Mouse (Mus musculus) left cerebral cortex, adult 18-20 months (tissue): ENCODE measurements around the gene Ctf2. TPM values are rescaled to one million over a fixed set of nuclear protein-coding genes. Genes with fewer than 3 reads are reported as not detected.

Experiments
- DNase-seq, 2 experiments: peaks; one replicate each; pipeline ENCODE4 v3.0.0; 2021 to 2022; ENCODE audit warnings: low spot score in 2 of 2, mixed read lengths in 1 of 2
- microRNA-seq, 2 experiments: library from miRNA; unstranded; fragments of <30 nt; microRNA quantifications; one replicate each; pipeline ENCODE4 v1.2.0; 2021
- total RNA-seq, 2 experiments: library from RNA; stranded (reverse); gene quantifications; 2 replicates each; pipeline ENCODE4 v1.2.3; 2021

Gene Ctf2
- total RNA-seq, 2 experiments from 2014 or later, result not detected

DNA sequence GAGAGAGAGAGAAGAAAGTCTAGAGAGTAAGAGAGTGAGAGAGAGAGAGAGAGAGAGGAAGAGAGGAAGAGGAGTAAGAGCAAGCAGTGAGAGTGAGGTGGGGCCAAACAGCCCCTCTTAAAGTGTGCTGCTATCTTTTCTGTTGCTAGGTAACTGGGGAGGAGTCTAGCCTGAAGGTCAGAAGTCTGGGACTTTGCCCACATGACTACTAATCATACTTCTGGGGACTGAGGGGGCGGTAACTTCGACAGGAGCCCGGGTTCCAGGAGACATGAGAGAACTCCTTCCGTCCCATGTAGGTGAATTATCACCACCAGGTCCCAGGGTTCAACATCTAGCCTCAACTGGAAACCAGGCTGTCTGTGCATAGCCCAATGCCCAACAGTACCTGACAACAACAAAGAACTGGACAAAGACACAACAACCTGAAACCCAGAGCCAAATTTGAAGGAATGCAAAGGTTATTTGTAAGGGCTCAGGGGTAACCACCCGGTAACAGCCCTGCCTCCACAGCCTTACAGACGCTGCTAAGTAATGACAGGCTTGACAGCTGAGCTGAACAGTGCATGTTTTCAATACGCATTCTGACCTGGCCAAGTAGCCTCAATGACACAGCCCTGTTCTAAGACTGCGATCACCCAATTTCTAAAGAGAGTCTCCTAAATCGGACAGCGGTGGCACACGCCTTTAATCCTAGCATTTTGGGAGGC, 45.1 kb downstream of the Ctf2 start:
- no peak for DNase-seq

GRCm38 (mm10) chr7:127685304-127686018, 46.5 kb downstream of the Ctf2 start:
- DNase-seq, result no peak

GRCm38 (mm10) chr7:127681888-127682553, 49.9 kb downstream of the Ctf2 start:
- no peak for DNase-seq

DNA sequence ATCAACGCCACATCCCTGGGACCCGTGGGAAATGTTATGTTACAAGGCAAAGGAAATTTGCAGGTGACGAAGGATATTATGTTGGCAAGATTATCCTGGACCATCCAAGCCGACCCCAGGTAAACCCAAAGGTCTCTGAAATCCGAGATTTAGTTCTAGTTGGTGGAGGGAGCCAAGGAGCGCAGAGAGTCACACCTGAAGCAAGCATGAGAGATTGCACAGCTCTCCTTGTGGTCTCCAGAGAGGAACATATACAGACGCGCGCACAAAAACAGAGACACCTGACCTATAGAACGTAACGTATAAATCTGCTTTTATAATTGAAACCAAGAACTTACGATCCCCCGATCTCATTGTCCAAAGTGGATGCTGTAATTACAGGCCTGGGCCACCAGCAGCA, 51.4 kb downstream of the Ctf2 start:
- DNase-seq, result no peak

DNA sequence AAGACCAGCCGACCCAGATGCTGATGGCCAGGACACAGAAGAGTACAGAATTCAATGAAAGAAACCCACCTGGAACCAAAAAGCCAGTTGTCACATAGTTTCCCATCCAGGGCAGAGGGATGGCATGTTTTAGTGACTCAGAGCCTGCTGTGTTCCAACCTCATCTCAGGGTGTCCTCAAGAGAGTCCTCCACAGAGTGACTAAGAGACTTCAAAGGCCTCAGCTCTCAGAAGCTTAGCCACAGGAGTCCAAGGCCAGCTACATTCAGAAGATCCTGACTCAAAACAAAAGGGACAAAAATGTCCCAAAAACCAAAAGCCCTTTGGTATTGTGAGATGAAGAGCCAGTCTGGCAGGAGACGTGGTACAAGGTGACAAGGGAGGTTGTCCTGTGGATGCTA, 53.2 kb downstream of the Ctf2 start:
- no peak for DNase-seq

DNA sequence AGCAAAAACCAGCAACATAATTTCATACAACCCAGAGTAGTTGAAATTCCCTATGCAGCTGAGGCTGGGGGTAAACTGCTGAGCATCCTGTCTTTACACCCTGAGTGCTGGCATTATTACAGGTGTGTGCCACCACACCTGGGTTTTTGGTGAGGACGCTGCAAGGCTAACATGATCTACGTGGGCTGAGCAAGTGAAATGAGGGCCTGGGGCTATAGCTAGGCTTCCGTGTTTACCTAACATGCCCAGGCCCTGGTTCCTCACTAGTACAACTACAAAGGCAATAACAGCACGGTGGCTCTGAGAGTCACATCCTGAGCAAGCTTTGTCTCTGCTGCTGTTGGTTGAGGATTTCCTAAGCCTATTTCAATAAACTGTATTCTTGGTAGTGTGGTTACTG, 54.4 kb downstream of the Ctf2 start:
- no peak for DNase-seq

DNA sequence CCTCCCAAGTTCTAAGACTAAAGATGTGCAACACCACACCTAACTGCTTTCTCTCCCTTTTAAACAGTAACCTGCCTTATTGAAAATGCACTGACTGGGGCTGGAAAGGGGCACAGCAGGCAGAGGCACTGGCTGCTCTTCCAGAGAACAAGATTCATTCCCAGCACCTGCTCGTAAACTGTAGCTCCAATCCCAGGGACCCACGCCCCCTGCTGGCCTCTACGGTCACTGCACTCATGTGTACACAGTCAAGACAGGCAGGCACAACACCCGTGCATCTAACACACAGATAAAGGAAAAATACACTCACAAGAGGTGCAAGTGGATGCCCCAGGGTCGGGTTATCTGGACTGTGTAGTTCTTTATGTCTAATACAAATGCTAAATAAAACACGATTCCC, 54.9 kb downstream of the Ctf2 start:
- peak in 1 of 2 experiments; percentile 44 for DNase-seq

GRCm38 (mm10) chr7:127675391-127675811, 56.6 kb downstream of the Ctf2 start:
- peak in 1 of 2 experiments; percentile 43 for DNase-seq

DNA sequence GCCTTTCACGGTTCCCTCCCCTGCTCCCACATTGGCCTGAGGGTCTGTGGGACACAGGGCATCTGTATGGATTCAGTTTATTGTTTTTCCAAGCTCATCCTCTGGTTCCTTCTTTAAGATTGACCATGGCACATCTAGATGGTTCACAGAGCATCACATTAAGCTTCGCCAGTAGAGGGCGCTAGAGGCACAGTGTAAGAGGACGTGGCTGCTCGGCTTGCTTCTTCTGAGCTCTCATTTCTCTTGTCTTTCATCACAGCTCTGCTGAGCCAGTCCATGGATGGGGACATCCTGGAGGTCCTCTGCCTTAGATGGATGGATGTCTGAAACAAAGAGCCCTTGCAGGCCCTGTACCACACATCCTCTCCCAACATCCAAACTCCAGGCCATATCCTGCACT, 57.0 kb downstream of the Ctf2 start:
- DNase-seq, result peak; percentile 86 to 92

- DNase-seq, result no peak
Measured at GRCm38 (mm10) chr7:127672776-127673175, 59.2 kb downstream of the Ctf2 start.

GRCm38 (mm10) chr7:127671880-127672774, 59.8 kb downstream of the Ctf2 start:
- no peak for DNase-seq

Small RNA genes lying within 50 kb of the gene (microRNA-seq; reads per million reads assigned to microRNA genes)
- 0.25 to 0.42 reads per million in 2 experiments for gene Mir762

Other genes with a start within 250 kb of the Ctf2 start
- 10 to 100 TPM; 94.9 to 99.7 TPM for gene Srcap, start 220.2 kb downstream of the Ctf2 start, total RNA-seq
- 10 to 100 TPM in 1 of 2 experiments, 1 to 10 TPM in 1; 8.9 to 10.7 TPM for gene Gm42715, start 212.6 kb downstream of the Ctf2 start, total RNA-seq
- gene Tmem265, start 170.8 kb downstream of the Ctf2 start, total RNA-seq, result 1 to 10 TPM in 1 of 2 experiments, not detected in 1; 1.0 TPM
- 10 to 100 TPM; 70.6 to 81.2 TPM for gene Phkg2, start 158.8 kb downstream of the Ctf2 start, total RNA-seq
- 1 to 10 TPM; 7.5 to 8.9 TPM for gene Ccdc189, start 143.6 kb downstream of the Ctf2 start, total RNA-seq
- 10 to 100 TPM; 63.6 to 73.4 TPM for gene Rnf40, start 143.4 kb downstream of the Ctf2 start, total RNA-seq
- 10 to 100 TPM; 23.1 to 24.0 TPM for gene Zfp629, start 116.4 kb downstream of the Ctf2 start, total RNA-seq
- 10 to 100 TPM; 44.6 to 46.4 TPM for gene Bcl7c, start 23.2 kb downstream of the Ctf2 start, total RNA-seq
- gene Ctf1, start 19.4 kb downstream of the Ctf2 start, total RNA-seq, result 1 to 10 TPM; 2.7 to 4.4 TPM
- gene Fbxl19, start 12.4 kb upstream of the Ctf2 start, total RNA-seq, result 10 to 100 TPM; 68.8 to 74.6 TPM
- 10 to 100 TPM; 16.8 to 20.5 TPM for gene Orai3, start 37.6 kb upstream of the Ctf2 start, total RNA-seq
- 10 to 100 TPM; 41.1 to 44.7 TPM for gene Setd1a, start 44.5 kb upstream of the Ctf2 start, total RNA-seq
- gene Gm49388, start 53.4 kb upstream of the Ctf2 start, total RNA-seq, result 1 to 10 TPM; 5.5 to 5.6 TPM
- gene Hsd3b7, start 68.4 kb upstream of the Ctf2 start, total RNA-seq, result 1 to 10 TPM; 4.7 to 5.3 TPM
- 10 to 100 TPM; 85.0 to 86.3 TPM for gene Stx4a, start 92.1 kb upstream of the Ctf2 start, total RNA-seq
- gene Stx1b, start 92.4 kb upstream of the Ctf2 start, total RNA-seq, result 100 to 1,000 TPM; 420 to 434 TPM
- 10 to 100 TPM; 31.0 TPM for gene Zfp646, start 144.1 kb upstream of the Ctf2 start, total RNA-seq
- gene Zfp668, start 144.7 kb upstream of the Ctf2 start, total RNA-seq, result 10 to 100 TPM; 19.5 to 20.5 TPM
- gene Prss53, start 158.8 kb upstream of the Ctf2 start, total RNA-seq, result 1 to 10 TPM; 2.2 to 2.7 TPM
- not detected for gene Gm21974, start 163.3 kb upstream of the Ctf2 start, total RNA-seq
- 10 to 100 TPM; 21.3 to 24.0 TPM for gene Vkorc1, start 163.5 kb upstream of the Ctf2 start, total RNA-seq
- 10 to 100 TPM; 34.3 to 39.3 TPM for gene Bckdk, start 171.9 kb upstream of the Ctf2 start, total RNA-seq
- 10 to 100 TPM; 29.7 to 33.3 TPM for gene Kat8, start 180.3 kb upstream of the Ctf2 start, total RNA-seq
- gene Prss8, start 197.9 kb upstream of the Ctf2 start, total RNA-seq, result under 1 TPM; 0.40 to 0.42 TPM
- gene Prss36, start 214.6 kb upstream of the Ctf2 start, total RNA-seq, result 1 to 10 TPM; 7.9 to 8.2 TPM
- gene Fus, start 235.3 kb upstream of the Ctf2 start, total RNA-seq, result 100 to 1,000 TPM; 268 to 293 TPM